Mouse (Mus musculus): ENCODE measurements around the gene Cyp4f40. TPM values are rescaled to one million over a fixed set of nuclear protein-coding genes. Genes with fewer than 3 reads are reported as not detected.

The Cyp4f40 gene
- polyA plus RNA-seq, 1 experiment from 2014 or later: not detected

Other genes starting within 250 kb of the Cyp4f40 start
- not detected in 2 replicates for gene Pglyrp2, start 234.7 kb upstream of the Cyp4f40 start, polyA plus RNA-seq (2014; fragmentation: Nextera tagmentation; extraction: Ambion mirVana)
- gene Cyp4f39, start 206.2 kb upstream of the Cyp4f40 start, polyA plus RNA-seq (2014; fragmentation: Nextera tagmentation; extraction: Ambion mirVana): 0.26 and 0.42 TPM in 2 replicates
- gene Cyp4f17, start 152.8 kb upstream of the Cyp4f40 start, polyA plus RNA-seq (2014; fragmentation: Nextera tagmentation; extraction: Ambion mirVana): 4.4 and 4.8 TPM in 2 replicates
- gene Cyp4f16, start 122.3 kb upstream of the Cyp4f40 start, polyA plus RNA-seq (2014; fragmentation: Nextera tagmentation; extraction: Ambion mirVana): 8.3 and 11.0 TPM in 2 replicates
- 0.32 TPM in 1 of 2 replicates, not detected in the other for gene Cyp4f37, start 37.6 kb upstream of the Cyp4f40 start, polyA plus RNA-seq (2014; fragmentation: Nextera tagmentation; extraction: Ambion mirVana)
- 0.46 and 1.0 TPM in 2 replicates for gene Cyp4f15, start 26.7 kb downstream of the Cyp4f40 start, polyA plus RNA-seq (2014; fragmentation: Nextera tagmentation; extraction: Ambion mirVana)
- gene Zfp871, start 129.4 kb downstream of the Cyp4f40 start, polyA plus RNA-seq (2014; fragmentation: Nextera tagmentation; extraction: Ambion mirVana): 32.0 and 33.8 TPM in 2 replicates
- gene Zfp811, start 151.0 kb downstream of the Cyp4f40 start, polyA plus RNA-seq (2014; fragmentation: Nextera tagmentation; extraction: Ambion mirVana): 38.1 and 42.0 TPM in 2 replicates
- 18.6 and 19.3 TPM in 2 replicates for gene Zfp799, start 171.4 kb downstream of the Cyp4f40 start, polyA plus RNA-seq (2014; fragmentation: Nextera tagmentation; extraction: Ambion mirVana)
- 9.7 and 11.0 TPM in 2 replicates for gene Zfp870, start 232.7 kb downstream of the Cyp4f40 start, polyA plus RNA-seq (2014; fragmentation: Nextera tagmentation; extraction: Ambion mirVana)